Mouse (Mus musculus): ENCODE results near the gene Zfp871. TPM values are rescaled to one million over a fixed set of nuclear protein-coding genes. Genes with fewer than 3 reads are reported as not detected.
A peak's percentile ranks its signal among the peaks of the same experiment; 100 is the strongest.
"Not testable (repeated sequence)": the region's sequence is repeated elsewhere in the genome, so short reads cannot be mapped to it uniquely, and the experiment has no call there.

Zfp871 gene
- total RNA-seq, 2 experiments from 2014 or later: 25.0 to 28.9 TPM

DNA sequence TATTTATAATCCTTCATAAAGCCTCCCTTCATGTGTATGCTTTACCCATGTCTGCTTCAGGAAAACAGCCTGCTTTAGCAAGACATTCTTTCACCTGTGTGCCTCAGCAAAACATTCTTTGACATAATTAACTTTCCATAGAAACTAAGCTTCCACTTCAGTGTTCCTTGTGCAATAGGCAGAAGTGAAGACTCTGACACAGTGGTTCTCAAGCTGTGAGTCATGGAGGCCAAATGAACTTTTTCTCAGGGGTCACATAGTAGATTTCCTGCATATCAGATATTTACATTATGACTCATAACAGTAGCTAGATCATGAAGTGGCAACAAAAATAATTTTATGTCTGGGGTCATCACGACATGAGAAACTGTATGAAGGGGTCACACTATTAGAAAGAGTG lies 49.7 kb downstream of the Zfp871 start:
- DNase-seq: no peak

GRCm38 (mm10) chr17:32729029-32729428 lies 59.1 kb downstream of the Zfp871 start:
- DNase-seq: peak in 1 of 2 experiments; percentile 1

DNA sequence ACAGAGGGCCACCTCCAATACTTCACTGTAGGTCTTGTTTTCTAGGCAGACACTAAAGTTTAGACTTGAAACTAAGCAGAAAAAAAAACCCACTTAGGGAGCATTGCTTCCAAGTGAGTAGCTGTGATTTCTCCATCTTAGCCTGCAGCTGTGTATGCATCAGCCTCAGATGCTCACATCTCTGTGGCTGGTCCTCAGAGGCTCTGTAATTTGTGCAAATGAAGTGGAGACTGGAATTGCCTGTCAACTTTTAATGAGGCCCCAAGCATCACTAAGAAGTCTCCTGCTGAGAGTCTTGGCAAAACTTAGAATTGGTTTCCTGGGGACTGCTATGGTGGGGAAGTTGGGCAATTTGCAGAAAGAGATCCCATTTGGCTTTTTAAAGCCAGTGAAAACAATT lies 61.7 kb downstream of the Zfp871 start:
- DNase-seq: not testable (repeated sequence)

- DNase-seq: no peak
Measured at GRCm38 (mm10) chr17:32722771-32723170, 65.3 kb downstream of the Zfp871 start.

DNA sequence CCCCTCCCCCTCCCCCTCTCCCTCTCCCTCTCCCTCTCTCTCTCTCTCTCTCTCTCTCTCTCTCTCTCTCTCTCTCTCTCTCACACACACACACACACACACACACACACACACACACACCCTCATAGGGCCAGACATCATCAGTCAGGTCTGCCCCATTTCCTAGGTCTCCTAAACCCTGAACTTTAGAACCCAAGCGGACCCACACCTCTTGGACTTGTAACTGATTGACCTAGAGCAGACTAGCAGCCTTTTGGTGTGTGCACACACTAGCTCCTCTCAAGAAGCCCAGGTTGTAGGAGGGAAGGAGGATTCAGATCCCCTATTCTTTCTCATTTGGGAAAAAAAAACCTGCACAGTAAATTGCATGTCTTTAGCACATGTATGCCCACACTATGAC lies 65.9 kb downstream of the Zfp871 start:
- DNase-seq: not testable (repeated sequence)

Other genes starting within 250 kb of the Zfp871 start
- gene Cyp4f37, start 167.0 kb downstream of the Zfp871 start, total RNA-seq (2021): not detected
- gene Cyp4f40, start 129.4 kb downstream of the Zfp871 start, total RNA-seq (2021): not detected
- under 1 TPM in 1 of 2 experiments, not detected in 1; 0.31 TPM for gene Cyp4f15, start 102.7 kb downstream of the Zfp871 start, total RNA-seq (2021)
- under 1 TPM in 1 of 2 experiments, not detected in 1; 0.44 TPM for gene Zfp811, start 21.6 kb upstream of the Zfp871 start, total RNA-seq (2021)
- gene Zfp799, start 42.0 kb upstream of the Zfp871 start, total RNA-seq (2021): 1 to 10 TPM; 7.9 to 9.3 TPM
- 1 to 10 TPM; 6.1 to 7.8 TPM for gene Zfp870, start 103.4 kb upstream of the Zfp871 start, total RNA-seq (2021)
- under 1 TPM in 1 of 2 experiments, not detected in 1; 0.22 TPM for gene Cyp4f14, start 129.1 kb upstream of the Zfp871 start, total RNA-seq (2021)
- gene Cyp4f13, start 159.1 kb upstream of the Zfp871 start, total RNA-seq (2021): 10 to 100 TPM in 1 of 2 experiments, 1 to 10 TPM in 1; 8.7 to 12.9 TPM
- gene Zfp472, start 177.5 kb upstream of the Zfp871 start, total RNA-seq (2021): 1 to 10 TPM; 1.8 to 2.1 TPM
- gene Zfp952, start 204.8 kb upstream of the Zfp871 start, total RNA-seq (2021): 1 to 10 TPM; 6.0 to 6.5 TPM
- gene Zfp763, start 245.1 kb upstream of the Zfp871 start, total RNA-seq (2021): 1 to 10 TPM; 2.0 to 2.8 TPM